Mouse (Mus musculus) forebrain, embryonic 10.5 days (tissue): ENCODE measurements around the gene Fbxl13. TPM values are rescaled to one million over a fixed set of nuclear protein-coding genes. Genes with fewer than 3 reads are reported as not detected.

ENCODE experiments used
- polyA plus RNA-seq: library from polyadenylated mRNA; unstranded; fragments of >200 nt; fragmentation: Nextera tagmentation; extraction: Ambion mirVana; gene quantifications from 2 replicates; pipeline ENCODE4 v1.2.1, GENCODE M21; 2016

The Fbxl13 gene
- polyA plus RNA-seq, 1 experiment from 2014 or later: 0.12 TPM

Other genes starting within 250 kb of the Fbxl13 start
- gene Ccdc146, start 221.0 kb downstream of the Fbxl13 start, polyA plus RNA-seq: 0.07 TPM in 1 of 2 replicates, not detected in the other
- gene Fam185a, start 220.7 kb downstream of the Fbxl13 start, polyA plus RNA-seq: 6.1 and 7.1 TPM in 2 replicates
- 2.1 and 3.8 TPM in 2 replicates for gene Lrrc17, start 102.1 kb downstream of the Fbxl13 start, polyA plus RNA-seq
- 64.6 and 65.4 TPM in 2 replicates for gene Armc10, start 179 bp upstream of the Fbxl13 start, polyA plus RNA-seq
- 10.7 TPM in 2 replicates for gene Napepld, start 55.8 kb upstream of the Fbxl13 start, polyA plus RNA-seq
- 83.9 and 87.3 TPM in 2 replicates for gene Pmpcb, start 91.5 kb upstream of the Fbxl13 start, polyA plus RNA-seq
- gene Dnajc2, start 139.6 kb upstream of the Fbxl13 start, polyA plus RNA-seq: 99.4 and 114 TPM in 2 replicates
- 253 and 258 TPM in 2 replicates for gene Psmc2, start 139.6 kb upstream of the Fbxl13 start, polyA plus RNA-seq
- 0.10 and 0.32 TPM in 2 replicates for gene Slc26a5, start 220.0 kb upstream of the Fbxl13 start, polyA plus RNA-seq